Mouse (Mus musculus): ENCODE data around the gene Tmem81.

- TF ChIP-seq CTCF (IDR thresholded peaks at IDR 0.05; ENCODE audit: borderline replicate concordance, insufficient read depth, low read depth, low read length): no peak
- no peak for TF ChIP-seq POLR2A (IDR thresholded peaks at IDR 0.05; ENCODE audit: borderline replicate concordance, insufficient read depth, low read length)
Measured at GRCm38 (mm10) chr1:132481619-132482018, 24.4 kb upstream of the Tmem81 start.
